Mouse (Mus musculus) thymus, adult 2 months (tissue): ENCODE data around the gene Ywhae. TPM values are rescaled to one million over a fixed set of nuclear protein-coding genes. Genes with fewer than 3 reads are reported as not detected.

Experiments used
- DNase-seq: peaks from one replicate; pipeline ENCODE4 v3.0.0; 2021
- H3K27ac ChIP-seq: fragments of 200-500 bp; 2 replicates; pipeline ENCODE4 v1.5.1; 2012; ENCODE audit warnings: low read length, control low read depth; ENCODE audit not compliant: control insufficient read depth, insufficient read depth
- H3K27me3 ChIP-seq: fragments of 200-500 bp; 2 replicates; pipeline ENCODE4 v1.6.1; 2012; ENCODE audit warnings: mild to moderate bottlenecking, low read length, moderate library complexity, mixed read lengths; ENCODE audit not compliant: control insufficient read depth, insufficient read depth
- H3K36me3 ChIP-seq: fragments of 200-500 bp; 2 replicates; pipeline ENCODE4 v1.6.1; 2012; ENCODE audit warnings: mild to moderate bottlenecking, low read length, moderate library complexity; ENCODE audit not compliant: control insufficient read depth, insufficient read depth
- H3K4me1 ChIP-seq: fragments of 200-500 bp; replicated peaks from 2 replicates; pipeline ENCODE4 v1.6.1; 2012; ENCODE audit warnings: low read length; ENCODE audit not compliant: control insufficient read depth, insufficient read depth
- H3K4me3 ChIP-seq: fragments of 200-500 bp; 2 replicates; pipeline ENCODE4 v1.5.1; 2012; ENCODE audit warnings: mild to moderate bottlenecking, low read length, control low read depth, moderate library complexity; ENCODE audit not compliant: control insufficient read depth, insufficient read depth
- CTCF ChIP-seq: fragments of 200-500 bp; IDR thresholded peaks from 2 replicates; pipeline ENCODE4 v1.5.1; 2012; ENCODE audit warnings: mild to moderate bottlenecking, control low read depth, low read length, moderate library complexity, borderline replicate concordance; ENCODE audit not compliant: control insufficient read depth, poor library complexity, insufficient read depth; ENCODE audit errors: extremely low read depth
- POLR2A ChIP-seq: fragments of 200-500 bp; IDR thresholded peaks from 2 replicates; pipeline ENCODE4 v1.6.1; 2012; ENCODE audit warnings: mild to moderate bottlenecking, low read length, control low read depth, moderate library complexity; ENCODE audit not compliant: control insufficient read depth, poor library complexity, insufficient read depth; ENCODE audit errors: extremely low read depth
- WGBS: fragments of 180-500 bp; shearing (Covaris S2); methylation state at CpG from one replicate; pipeline ENCODE4 v1.1.7; 2018; 5-methylcytosine and 5-hydroxymethylcytosine counted together
- polyA plus RNA-seq: library from polyadenylated mRNA; depleted of rRNA; stranded (reverse); fragments of >200 nt; gene quantifications from 2 replicates; pipeline ENCODE4 v1.2.3, GENCODE M21; 2012

The Ywhae gene
- polyA plus RNA-seq, 1 experiment = 170 TPM

- no peak overlapping the region for H3K4me3 ChIP-seq
- peaks cover 6% of the 10 kb centered on the region for H3K36me3 ChIP-seq
- DNase-seq = no peak
- TF ChIP-seq POLR2A (no peak), CTCF (no peak)
- peaks cover 5% of the 10 kb centered on the region for H3K4me1 ChIP-seq
- no peak overlapping the region for H3K27ac ChIP-seq
- 90% methylated on average over 5 of the region's 5 CpGs for WGBS
- H3K27me3 ChIP-seq = no peaks in the 10 kb centered on the region
Measured at GRCm38 (mm10) chr11:75735462-75736252, 3.0 kb downstream of the Ywhae start.

DNA sequence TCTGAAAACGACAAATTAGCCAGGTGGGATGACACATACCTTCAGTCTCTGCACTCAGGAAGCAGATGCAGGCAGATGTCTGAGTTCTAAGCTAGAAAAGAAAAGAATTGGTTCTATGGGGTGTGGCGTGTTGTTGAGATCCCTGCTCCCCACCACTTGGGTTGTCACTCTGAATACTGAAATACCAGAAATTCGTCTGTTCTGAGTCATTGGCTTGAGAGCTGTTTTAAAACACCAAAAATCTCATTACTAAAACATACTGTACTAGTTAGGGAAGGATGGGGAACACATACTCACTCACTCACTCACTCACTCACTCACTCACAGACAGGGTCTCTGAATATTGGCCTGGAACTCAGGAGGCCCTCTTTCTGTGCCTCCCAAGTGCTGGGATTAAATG, 4.3 kb downstream of the Ywhae start:
- Histone ChIP-seq H3K4me3 (no peak overlapping the region), H3K27ac (no peak overlapping the region), H3K27me3 (no peaks in the 10 kb centered on the region), H3K36me3 (peaks cover 15% of the 10 kb centered on the region), H3K4me1 (peaks cover 5% of the 10 kb centered on the region)
- TF ChIP-seq POLR2A (no peak), CTCF (no peak)
- no peak for DNase-seq
- 53% methylated on average over 3 of the region's 3 CpGs for WGBS

GRCm38 (mm10) chr11:75737806-75738476, 5.3 kb downstream of the Ywhae start:
- H3K27ac ChIP-seq = no peak overlapping the region
- no peak for DNase-seq
- 38% methylated on average over 2 of the region's 2 CpGs for WGBS
- no peaks in the 10 kb centered on the region for H3K27me3 ChIP-seq
- peaks cover 5% of the 10 kb centered on the region for H3K4me1 ChIP-seq
- H3K36me3 ChIP-seq = peaks cover 19% of the 10 kb centered on the region
- H3K4me3 ChIP-seq = no peak overlapping the region
- TF ChIP-seq CTCF = no peak
- no peak for TF ChIP-seq POLR2A

- WGBS = 90% methylated on average over 7 of the region's 7 CpGs
- Histone ChIP-seq H3K27me3 (no peaks in the 10 kb centered on the region), H3K27ac (no peak overlapping the region), H3K4me3 (no peak overlapping the region), H3K4me1 (peaks cover 5% of the 10 kb centered on the region), H3K36me3 (peaks cover 19% of the 10 kb centered on the region)
- DNase-seq = no peak
- TF ChIP-seq CTCF = no peak
- no peak for TF ChIP-seq POLR2A
Measured at GRCm38 (mm10) chr11:75738477-75738821, 5.8 kb downstream of the Ywhae start.

DNA sequence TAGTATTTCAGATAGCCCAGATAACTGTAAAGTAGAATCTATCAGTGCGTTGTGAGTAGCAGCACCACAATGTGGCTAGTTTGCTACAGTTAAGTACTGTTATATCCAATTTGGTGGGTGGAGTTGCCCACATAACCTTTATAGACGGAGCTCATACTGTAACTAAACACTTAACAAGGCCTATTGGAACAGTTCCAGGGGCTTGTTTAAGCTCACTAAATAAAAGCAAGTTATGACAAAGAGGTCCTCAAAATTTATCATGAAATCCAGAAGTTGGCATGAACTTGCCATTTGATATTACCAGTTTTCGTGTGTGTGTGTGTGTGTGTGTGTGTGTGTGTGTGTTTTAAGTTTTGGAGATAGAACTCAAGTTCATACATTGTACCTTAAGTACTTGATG, 7.5 kb downstream of the Ywhae start:
- Histone ChIP-seq H3K4me3 (no peak overlapping the region), H3K27me3 (no peaks in the 10 kb centered on the region), H3K36me3 (peaks cover 19% of the 10 kb centered on the region), H3K27ac (no peak overlapping the region), H3K4me1 (peaks cover 3% of the 10 kb centered on the region)
- no peak for DNase-seq
- TF ChIP-seq CTCF (no peak), POLR2A (no peak)
- 75% methylated on average over 3 of the region's 3 CpGs for WGBS

- H3K27me3 ChIP-seq = no peaks in the 10 kb centered on the region
- peaks cover 3% of the 10 kb centered on the region for H3K4me1 ChIP-seq
- peaks cover 19% of the 10 kb centered on the region for H3K36me3 ChIP-seq
- DNase-seq = no peak
- no peak overlapping the region for H3K27ac ChIP-seq
- no peak overlapping the region for H3K4me3 ChIP-seq
- 58% methylated on average over 3 of the region's 3 CpGs for WGBS
- TF ChIP-seq CTCF = no peak
- TF ChIP-seq POLR2A = no peak
Measured at GRCm38 (mm10) chr11:75741615-75742014, 8.9 kb downstream of the Ywhae start.
